Mouse (Mus musculus) cerebellum, adult 2 months (tissue): ENCODE measurements around the gene Msrb1.

Experiments used
- CTCF ChIP-seq: fragments of 200-500 bp; IDR thresholded peaks from 2 replicates; pipeline ENCODE4 v1.5.1; 2011; ENCODE audit warnings: low read depth, mild to moderate bottlenecking, control low read depth, low read length, moderate library complexity, borderline replicate concordance; ENCODE audit not compliant: insufficient read depth
- POLR2A ChIP-seq: fragments of 200-500 bp; IDR thresholded peaks from 2 replicates; pipeline ENCODE4 v1.6.1; 2011; ENCODE audit warnings: low read length, control low read depth, borderline replicate concordance; ENCODE audit not compliant: insufficient read depth

GRCm38 (mm10) chr17:24766266-24766875 is 29.9 kb downstream of the Msrb1 start:
- TF ChIP-seq POLR2A (no peak), CTCF (no peak)
